Mouse (Mus musculus): ENCODE results near the gene Vps33a. TPM values are rescaled to one million over a fixed set of nuclear protein-coding genes. Genes with fewer than 3 reads are reported as not detected.

Vps33a gene
- polyA plus RNA-seq, 1 experiment from 2014 or later: 34.5 TPM

DNA sequence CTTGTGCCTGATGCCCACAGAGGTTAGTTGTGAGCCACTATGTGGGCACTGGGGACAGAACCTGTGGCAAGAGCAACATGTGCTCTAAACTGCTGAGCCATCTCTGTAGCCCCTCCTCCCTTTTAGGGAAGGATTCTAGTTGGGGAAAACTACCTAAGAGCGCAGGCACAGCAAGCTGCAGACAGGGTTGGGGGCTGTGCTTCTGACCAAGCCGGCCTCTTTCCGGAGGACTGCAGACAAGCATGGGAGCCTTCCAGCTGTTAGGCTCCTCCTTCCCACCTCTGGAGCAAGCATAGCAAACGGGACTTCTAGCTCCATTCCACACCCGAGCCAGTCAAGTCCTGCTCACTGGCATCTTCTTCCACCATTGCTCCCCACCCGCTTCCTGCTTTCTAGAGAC, 26.5 kb upstream of the Vps33a start:
- ATAC-seq (ENCODE audit: low FRiP score): no peak
- no peaks in the 10 kb centered on the region for H3K36me3 ChIP-seq (ENCODE audit: control insufficient read depth, insufficient read depth, low read length)
- H3K27me3 ChIP-seq (ENCODE audit: control insufficient read depth, insufficient read depth, low read length): no peaks in the 10 kb centered on the region
- DNase-seq (ENCODE audit: low spot score): no peak
- no peak overlapping the region for H3K4me3 ChIP-seq (ENCODE audit: low read depth, low read length)
- H3K9ac ChIP-seq (ENCODE audit: low read depth, low read length): no peak overlapping the region
- no peaks in the 10 kb centered on the region for H3K4me1 ChIP-seq (replicated peaks; ENCODE audit: control insufficient read depth, insufficient read depth, low read length)
- no peak overlapping the region for H3K4me2 ChIP-seq (replicated peaks; ENCODE audit: low read depth, low read length)
- 47% methylated on average over 6 of the region's 6 CpGs for WGBS
- H3K9me3 ChIP-seq (ENCODE audit: control insufficient read depth, low read length): no peaks in the 10 kb centered on the region
- H3K27ac ChIP-seq (ENCODE audit: low read depth, low read length): no peak overlapping the region

DNA sequence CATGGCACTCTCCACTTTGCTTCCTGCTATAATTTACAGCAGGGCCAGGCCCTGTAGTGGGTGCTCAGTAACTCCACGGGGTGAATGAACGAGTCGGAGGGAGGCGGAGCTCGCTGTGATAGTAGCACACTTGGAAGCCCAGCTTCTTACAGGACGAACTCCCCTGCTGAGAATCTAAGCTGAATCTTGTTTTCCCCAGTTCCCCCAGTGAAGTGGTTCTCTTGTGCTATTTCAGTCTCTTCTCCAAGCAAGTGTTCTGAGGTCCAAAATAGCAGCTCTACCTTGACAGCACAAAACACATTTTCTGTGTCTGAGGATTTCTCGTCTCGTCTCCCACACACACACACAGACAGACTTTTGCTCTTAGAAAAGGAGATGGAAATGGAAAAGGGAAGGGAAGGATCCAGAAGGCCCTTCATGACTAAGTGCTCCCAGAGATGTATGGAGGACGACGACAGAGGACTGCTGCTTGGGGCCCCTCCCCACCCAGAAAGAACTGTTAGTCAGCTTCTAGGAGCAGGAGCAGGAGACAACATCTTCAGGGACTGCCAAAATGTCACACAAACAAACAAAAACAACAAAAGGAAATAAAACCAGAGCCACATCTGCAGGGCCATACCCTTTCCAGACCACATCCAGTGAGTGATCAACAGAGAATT, 20.9 kb upstream of the Vps33a start:
- no peaks in the 10 kb centered on the region for H3K9me3 ChIP-seq (ENCODE audit: control insufficient read depth, low read length)
- H3K9ac ChIP-seq (ENCODE audit: low read depth, low read length): no peak overlapping the region
- ATAC-seq (ENCODE audit: low FRiP score) (no peak), DNase-seq (ENCODE audit: low spot score) (no peak)
- no peak overlapping the region for H3K4me2 ChIP-seq (replicated peaks; ENCODE audit: low read depth, low read length)
- H3K27ac ChIP-seq (ENCODE audit: low read depth, low read length): no peak overlapping the region
- no peak overlapping the region for H3K4me3 ChIP-seq (ENCODE audit: low read depth, low read length)
- H3K4me1 ChIP-seq (replicated peaks; ENCODE audit: control insufficient read depth, insufficient read depth, low read length): no peaks in the 10 kb centered on the region
- WGBS: 79% methylated on average over 10 of the region's 10 CpGs
- no peaks in the 10 kb centered on the region for H3K36me3 ChIP-seq (ENCODE audit: control insufficient read depth, insufficient read depth, low read length)
- no peaks in the 10 kb centered on the region for H3K27me3 ChIP-seq (ENCODE audit: control insufficient read depth, insufficient read depth, low read length)

DNA sequence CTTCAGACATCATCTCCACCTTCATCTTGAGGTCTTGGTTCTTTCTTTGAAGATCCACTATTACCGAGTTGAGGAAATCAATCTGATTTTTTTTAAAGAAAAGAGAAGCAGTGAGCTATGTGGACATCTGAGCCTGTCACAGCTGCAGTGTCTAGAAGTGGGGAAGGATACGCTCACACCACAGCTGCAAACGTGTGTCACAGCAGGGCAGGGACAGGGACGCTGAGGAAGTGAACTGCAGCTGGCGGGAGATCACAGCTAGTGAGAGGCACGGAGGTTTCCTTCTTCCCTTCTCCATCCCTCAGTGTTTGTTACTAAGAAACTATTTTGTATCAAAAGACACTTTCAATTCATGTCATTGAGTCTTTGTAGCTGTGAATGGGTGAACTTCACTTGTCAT, 7.2 kb upstream of the Vps33a start:
- Histone ChIP-seq H3K4me2 (replicated peaks; ENCODE audit: low read depth, low read length) (no peak overlapping the region), H3K9me3 (ENCODE audit: control insufficient read depth, low read length) (no peaks in the 10 kb centered on the region), H3K4me3 (ENCODE audit: low read depth, low read length) (no peak overlapping the region), H3K27ac (ENCODE audit: low read depth, low read length) (no peak overlapping the region), H3K27me3 (ENCODE audit: control insufficient read depth, insufficient read depth, low read length) (no peaks in the 10 kb centered on the region), H3K4me1 (replicated peaks; ENCODE audit: control insufficient read depth, insufficient read depth, low read length) (no peaks in the 10 kb centered on the region), H3K9ac (ENCODE audit: low read depth, low read length) (no peak overlapping the region), H3K36me3 (ENCODE audit: control insufficient read depth, insufficient read depth, low read length) (peaks cover 3% of the 10 kb centered on the region; the same call in 1 of the 2 replicates)
- WGBS: 84% methylated on average over 6 of the region's 6 CpGs
- ATAC-seq (ENCODE audit: low FRiP score): no peak
- no peak for DNase-seq (ENCODE audit: low spot score)

DNA sequence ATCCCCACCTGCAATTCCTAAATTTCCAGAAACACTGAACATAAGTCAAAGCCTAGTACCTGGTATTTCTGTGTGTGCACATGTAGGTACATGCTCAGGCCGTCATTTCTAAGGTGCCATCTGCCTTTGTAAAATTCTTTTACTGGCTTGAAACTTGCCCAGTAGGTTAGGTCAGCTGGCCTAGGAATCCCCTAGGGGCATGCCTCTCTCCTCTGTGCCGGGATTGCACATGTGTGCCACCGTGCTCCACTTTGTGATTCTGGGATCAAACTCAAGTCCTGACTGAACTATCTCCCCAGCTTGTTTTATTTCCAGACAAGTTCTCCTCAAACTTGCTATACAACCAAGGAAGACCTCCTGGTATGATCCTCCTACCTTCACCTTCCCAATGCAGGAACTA, 3.9 kb upstream of the Vps33a start:
- H3K27ac ChIP-seq (ENCODE audit: low read depth, low read length): no peak overlapping the region
- ATAC-seq (ENCODE audit: low FRiP score) (no peak), DNase-seq (ENCODE audit: low spot score) (no peak)
- WGBS: 87% methylated on average over 3 of the region's 3 CpGs
- no peak overlapping the region for H3K4me2 ChIP-seq (replicated peaks; ENCODE audit: low read depth, low read length)
- no peaks in the 10 kb centered on the region for H3K27me3 ChIP-seq (ENCODE audit: control insufficient read depth, insufficient read depth, low read length)
- no peaks in the 10 kb centered on the region for H3K4me1 ChIP-seq (replicated peaks; ENCODE audit: control insufficient read depth, insufficient read depth, low read length)
- no peaks in the 10 kb centered on the region for H3K36me3 ChIP-seq (ENCODE audit: control insufficient read depth, insufficient read depth, low read length)
- no peak overlapping the region for H3K4me3 ChIP-seq (ENCODE audit: low read depth, low read length)
- no peaks in the 10 kb centered on the region for H3K9me3 ChIP-seq (ENCODE audit: control insufficient read depth, low read length)
- no peak overlapping the region for H3K9ac ChIP-seq (ENCODE audit: low read depth, low read length)

DNA sequence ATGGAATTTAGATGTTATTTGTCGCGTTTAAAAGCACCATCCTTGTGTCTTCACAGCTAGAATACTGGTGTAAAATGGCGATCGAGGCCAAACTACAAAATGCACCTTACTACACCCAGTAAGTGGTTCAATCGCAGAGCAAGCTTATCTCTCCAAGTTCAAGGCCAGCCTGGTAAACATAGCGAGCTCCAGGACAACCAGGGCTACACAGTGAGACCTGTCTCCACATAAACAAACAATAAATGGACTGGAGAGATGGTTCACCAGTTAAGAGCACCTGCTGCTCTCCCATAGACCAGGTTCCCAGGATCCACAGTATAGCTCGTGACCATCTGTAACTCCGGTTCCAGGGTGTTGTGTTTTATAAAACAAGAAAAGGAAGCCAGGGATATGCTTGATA, 524 bp upstream of the Vps33a start:
- Histone ChIP-seq H3K4me1 (replicated peaks; ENCODE audit: control insufficient read depth, insufficient read depth, low read length) (no peaks in the 10 kb centered on the region), H3K4me3 (ENCODE audit: low read depth, low read length) (peak overlapping the region; percentile 96; the same call in 1 of the 2 replicates), H3K27ac (ENCODE audit: low read depth, low read length) (no peak overlapping the region), H3K9me3 (ENCODE audit: control insufficient read depth, low read length) (no peaks in the 10 kb centered on the region), H3K4me2 (replicated peaks; ENCODE audit: low read depth, low read length) (0 out of 2 replicates have a peak overlapping the region, but pooled peaks have one; percentile 0), H3K9ac (ENCODE audit: low read depth, low read length) (no peak overlapping the region), H3K27me3 (ENCODE audit: control insufficient read depth, insufficient read depth, low read length) (no peaks in the 10 kb centered on the region), H3K36me3 (ENCODE audit: control insufficient read depth, insufficient read depth, low read length) (no peaks in the 10 kb centered on the region)
- peak; percentile 35; the same call in 1 of the 2 replicates for ATAC-seq (ENCODE audit: low FRiP score)
- 62% methylated on average over 8 of the region's 8 CpGs for WGBS
- peak; percentile 15 for DNase-seq (ENCODE audit: low spot score)

GRCm38 (mm10) chr5:123561128-123561527, 11.7 kb downstream of the Vps33a start:
- Histone ChIP-seq H3K27me3 (ENCODE audit: control insufficient read depth, insufficient read depth, low read length) (no peaks in the 10 kb centered on the region), H3K4me3 (ENCODE audit: low read depth, low read length) (no peak overlapping the region), H3K27ac (ENCODE audit: low read depth, low read length) (no peak overlapping the region), H3K9ac (ENCODE audit: low read depth, low read length) (no peak overlapping the region), H3K4me1 (replicated peaks; ENCODE audit: control insufficient read depth, insufficient read depth, low read length) (no peaks in the 10 kb centered on the region), H3K36me3 (ENCODE audit: control insufficient read depth, insufficient read depth, low read length) (0 out of 2 replicates have a peak, but pooled peaks cover 2% of the 10 kb centered on the region), H3K9me3 (ENCODE audit: control insufficient read depth, low read length) (no peaks in the 10 kb centered on the region), H3K4me2 (replicated peaks; ENCODE audit: low read depth, low read length) (no peak overlapping the region)
- ATAC-seq (ENCODE audit: low FRiP score) (no peak), DNase-seq (ENCODE audit: low spot score) (no peak)
- 93% methylated on average over 11 of the region's 11 CpGs for WGBS

DNA sequence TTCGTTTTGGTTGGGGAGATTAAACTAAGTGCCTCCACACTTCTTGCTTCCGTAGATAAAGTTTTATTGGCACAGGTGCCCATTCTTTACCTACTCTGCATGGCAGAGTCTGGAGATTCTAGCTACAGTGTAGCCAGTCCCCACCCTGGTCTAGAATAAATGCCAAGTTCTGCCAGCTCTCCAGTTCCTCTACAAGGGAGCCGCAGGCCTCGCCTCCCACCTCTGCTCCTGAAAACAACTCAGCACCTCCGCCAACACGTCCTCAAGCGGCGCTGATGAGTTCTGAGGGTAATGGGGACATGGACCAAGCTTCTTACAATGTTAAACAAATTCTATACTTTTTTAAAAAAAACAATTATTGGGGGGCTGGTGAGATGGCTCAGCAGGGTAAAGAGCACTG, 13.2 kb downstream of the Vps33a start:
- DNase-seq (ENCODE audit: low spot score): no peak

GRCm38 (mm10) chr5:123556451-123556850, 16.4 kb downstream of the Vps33a start:
- ATAC-seq (ENCODE audit: low FRiP score): no peak
- no peak overlapping the region for H3K4me2 ChIP-seq (replicated peaks; ENCODE audit: low read depth, low read length)
- DNase-seq (ENCODE audit: low spot score): no peak
- no peak overlapping the region for H3K27ac ChIP-seq (ENCODE audit: low read depth, low read length)
- WGBS: 70% methylated on average over 2 of the region's 2 CpGs
- H3K27me3 ChIP-seq (ENCODE audit: control insufficient read depth, insufficient read depth, low read length): no peaks in the 10 kb centered on the region
- no peaks in the 10 kb centered on the region for H3K36me3 ChIP-seq (ENCODE audit: control insufficient read depth, insufficient read depth, low read length)
- H3K9ac ChIP-seq (ENCODE audit: low read depth, low read length): no peak overlapping the region
- H3K9me3 ChIP-seq (ENCODE audit: control insufficient read depth, low read length): no peaks in the 10 kb centered on the region
- H3K4me1 ChIP-seq (replicated peaks; ENCODE audit: control insufficient read depth, insufficient read depth, low read length): no peaks in the 10 kb centered on the region
- H3K4me3 ChIP-seq (ENCODE audit: low read depth, low read length): no peak overlapping the region

More for the DNA sequence above, 13.2 kb downstream of the Vps33a start:
- no peaks in the 10 kb centered on the region for H3K27me3 ChIP-seq (ENCODE audit: control insufficient read depth, insufficient read depth, low read length)
- H3K4me3 ChIP-seq (ENCODE audit: low read depth, low read length): no peak overlapping the region
- 0 out of 2 replicates have a peak, but pooled peaks cover 2% of the 10 kb centered on the region for H3K36me3 ChIP-seq (ENCODE audit: control insufficient read depth, insufficient read depth, low read length)
- no peaks in the 10 kb centered on the region for H3K9me3 ChIP-seq (ENCODE audit: control insufficient read depth, low read length)
- H3K27ac ChIP-seq (ENCODE audit: low read depth, low read length): no peak overlapping the region
- no peak overlapping the region for H3K4me2 ChIP-seq (replicated peaks; ENCODE audit: low read depth, low read length)
- no peaks in the 10 kb centered on the region for H3K4me1 ChIP-seq (replicated peaks; ENCODE audit: control insufficient read depth, insufficient read depth, low read length)
- no peak overlapping the region for H3K9ac ChIP-seq (ENCODE audit: low read depth, low read length)
- ATAC-seq (ENCODE audit: low FRiP score): no peak
- WGBS: 93% methylated on average over 8 of the region's 8 CpGs

DNA sequence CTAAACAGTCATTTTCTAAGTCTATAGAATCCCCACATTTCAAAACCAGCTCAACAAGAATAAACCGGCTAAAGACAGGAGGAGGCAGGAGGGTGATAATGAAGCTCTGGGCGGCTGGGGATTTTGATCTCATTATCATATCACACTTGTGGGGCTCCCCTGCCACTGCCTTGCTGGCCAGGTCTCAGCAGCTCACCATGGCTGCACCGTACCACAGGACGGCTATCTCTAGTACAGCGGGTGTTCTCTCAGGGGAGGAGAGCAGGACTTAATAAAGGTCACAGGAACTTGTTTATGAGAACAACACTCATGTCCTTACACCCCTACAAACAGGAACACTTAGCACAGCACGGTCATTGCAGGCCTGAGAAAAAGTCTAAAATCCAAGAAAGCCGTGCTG, 17.1 kb downstream of the Vps33a start:
- H3K9ac ChIP-seq (ENCODE audit: low read depth, low read length): no peak overlapping the region
- H3K4me3 ChIP-seq (ENCODE audit: low read depth, low read length): no peak overlapping the region
- no peaks in the 10 kb centered on the region for H3K9me3 ChIP-seq (ENCODE audit: control insufficient read depth, low read length)
- H3K4me1 ChIP-seq (replicated peaks; ENCODE audit: control insufficient read depth, insufficient read depth, low read length): no peaks in the 10 kb centered on the region
- no peaks in the 10 kb centered on the region for H3K27me3 ChIP-seq (ENCODE audit: control insufficient read depth, insufficient read depth, low read length)
- no peak for ATAC-seq (ENCODE audit: low FRiP score)
- H3K36me3 ChIP-seq (ENCODE audit: control insufficient read depth, insufficient read depth, low read length): no peaks in the 10 kb centered on the region
- 86% methylated on average over 7 of the region's 7 CpGs for WGBS
- no peak overlapping the region for H3K4me2 ChIP-seq (replicated peaks; ENCODE audit: low read depth, low read length)
- H3K27ac ChIP-seq (ENCODE audit: low read depth, low read length): no peak overlapping the region
- DNase-seq (ENCODE audit: low spot score): no peak
